In genomic region chr14:19701546-19701945, GRCm38 (mm10) we compare ENCODE assay signal across 14 mouse cellular contexts.
"Had no signal": no experiment of that assay in that cellular context is flagged by ENCODE, and none has a peak within 500 bp of the region (broad histone marks: within the 10 kb centered on the region; RNA-seq: fewer than 3 reads in every experiment).

No protein-coding gene starts in this region.

- H3K36me3 ChIP-seq: liver, embryonic 13.5 days; midbrain, embryonic 12.5 days; neural tube, embryonic 12.5 days; neural tube, embryonic 15.5 days; stomach, embryonic 15.5 days had no signal

- DNase-seq: kidney, adult 18-20 months; kidney, adult 9 months; kidney, postnatal 14 days; kidney, postnatal 4 days; layer of hippocampus, adult 9-11 months; liver, embryonic 13.5 days; lung, adult 2 months; lung, postnatal 14 days; lung, postnatal 4 days; thymus, postnatal 25 days had no signal

- H3K27ac ChIP-seq: liver, embryonic 13.5 days; midbrain, embryonic 12.5 days; neural tube, embryonic 12.5 days; neural tube, embryonic 15.5 days; stomach, embryonic 15.5 days had no signal

- H3K27me3 ChIP-seq: stomach, embryonic 15.5 days had no signal

- H3K4me3 ChIP-seq: liver, embryonic 13.5 days; midbrain, embryonic 12.5 days; neural tube, embryonic 12.5 days; neural tube, embryonic 15.5 days; stomach, embryonic 15.5 days had no signal
